Mouse (Mus musculus) hindbrain, embryonic 16.5 days (tissue): ENCODE results near the gene Vps50. TPM values are rescaled to one million over a fixed set of nuclear protein-coding genes. Genes with fewer than 3 reads are reported as not detected.

Experiments used
- polyA plus RNA-seq: library from polyadenylated mRNA; unstranded; fragments of >200 nt; fragmentation: Nextera tagmentation; extraction: Ambion mirVana; gene quantifications from 2 replicates; pipeline ENCODE4 v1.2.1, GENCODE M21; 2015

Vps50 gene
- polyA plus RNA-seq, 1 experiment from 2014 or later = 52.4 TPM

Other genes starting within 250 kb of the Vps50 start
- 1.2 and 1.6 TPM in 2 replicates for gene Samd9l, start 98.8 kb upstream of the Vps50 start, polyA plus RNA-seq
- 1.3 and 1.6 TPM in 2 replicates for gene Hepacam2, start 84 bp upstream of the Vps50 start, polyA plus RNA-seq